Mouse (Mus musculus) liver, embryonic 13.5 days (tissue): ENCODE measurements at regions not wholly inside any gene's neighbourhood (a gene's known extent, or its start where the extent isn't known, plus 50 kb on each side); places are given as distances from the start of the nearest gene placed in this dataset.

Experiments
- ATAC-seq: fragments of 200-750 bp; cut with Nextera tagmentation; 2 replicates; pipeline ENCODE4 v1.8.0; 2017; ENCODE audit warnings: low read depth, mild to moderate bottlenecking, moderate number of reproducible peaks, moderate library complexity
- DNase-seq: peaks from one replicate; pipeline ENCODE4 v3.0.0; 2022
- H3K27ac ChIP-seq: fragments of 300-500 bp; sonication (generic); 2 replicates; pipeline ENCODE4 v1.5.1; 2015; ENCODE audit warnings: moderate library complexity, mild to moderate bottlenecking, inconsistent platforms
- H3K27me3 ChIP-seq: fragments of 300-500 bp; sonication (generic); 2 replicates; pipeline ENCODE4 v1.6.1; 2015; ENCODE audit warnings: mild to moderate bottlenecking, inconsistent platforms
- H3K36me3 ChIP-seq: fragments of 300-500 bp; sonication (generic); 2 replicates; pipeline ENCODE4 v1.6.1; 2015; ENCODE audit warnings: mild to moderate bottlenecking, inconsistent platforms
- H3K4me1 ChIP-seq: fragments of 300-500 bp; sonication (generic); replicated peaks from 2 replicates; pipeline ENCODE4 v1.6.1; 2015; ENCODE audit warnings: inconsistent platforms
- H3K4me2 ChIP-seq: fragments of 300-500 bp; sonication (generic); 2 replicates; pipeline ENCODE4 v1.6.1; 2015; ENCODE audit warnings: inconsistent platforms, mild to moderate bottlenecking, moderate library complexity
- H3K4me3 ChIP-seq: fragments of 300-500 bp; sonication (generic); replicated peaks from 2 replicates; pipeline ENCODE4 v1.5.1; 2015; ENCODE audit warnings: mild to moderate bottlenecking, inconsistent platforms
- H3K9ac ChIP-seq: fragments of 300-500 bp; sonication (generic); 2 replicates; pipeline ENCODE4 v1.6.1; 2015; ENCODE audit warnings: mild to moderate bottlenecking, inconsistent platforms
- H3K9me3 ChIP-seq: fragments of 300-500 bp; sonication (generic); replicated peaks from 2 replicates; pipeline ENCODE4 v1.6.1; 2016; ENCODE audit warnings: inconsistent platforms
- WGBS: fragments of 180-500 bp; shearing (Covaris S2); methylation state at CpG from one replicate; pipeline ENCODE4 v1.1.7; 2015; ENCODE audit not compliant: insufficient replicate concordance; 5-methylcytosine and 5-hydroxymethylcytosine counted together

DNA sequence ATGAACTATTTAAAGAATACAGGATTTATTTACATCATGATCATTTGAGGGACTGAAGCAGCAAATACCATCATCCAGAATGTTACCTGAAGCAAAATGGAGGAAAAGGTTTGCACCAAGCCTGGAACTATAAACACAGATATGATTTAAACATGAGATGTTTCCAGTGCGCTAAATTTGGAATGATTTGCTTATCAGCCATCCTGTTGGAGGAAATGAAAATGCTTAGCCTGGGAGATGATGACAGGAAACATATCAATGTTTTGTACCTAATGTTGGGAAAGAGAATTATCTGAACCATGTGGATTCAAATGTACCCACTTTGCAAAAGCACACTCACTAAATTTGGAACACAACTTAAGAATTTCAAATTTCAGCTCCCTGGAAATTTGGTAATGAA lies 149.3 kb downstream of the Adgra3 start:
- DNase-seq: no peak
- ATAC-seq: no peak
- H3K27ac ChIP-seq: no peak overlapping the region

DNA sequence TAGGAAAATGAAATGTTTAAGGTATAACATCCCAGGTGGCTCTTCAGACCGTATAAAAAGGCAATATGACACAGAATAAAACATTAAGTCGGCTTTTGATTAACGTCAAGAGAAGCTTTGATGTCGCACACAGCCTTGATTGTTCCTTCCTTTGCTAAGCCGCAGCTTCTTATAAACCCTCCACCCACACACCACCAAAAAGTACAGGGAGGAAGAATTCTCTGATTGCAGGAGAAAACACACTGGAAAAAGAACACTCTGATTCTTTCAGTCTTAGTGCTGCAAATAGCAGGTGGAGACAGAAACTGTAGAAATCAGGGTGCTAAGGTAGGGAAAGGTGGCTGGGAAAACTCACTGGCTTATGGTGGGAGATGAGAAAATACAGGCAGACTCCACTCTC lies 162.7 kb downstream of the Adgra3 start:
- 68% methylated on average over 5 of the region's 5 CpGs for WGBS
- Histone ChIP-seq H3K4me1 (no peaks in the 10 kb centered on the region), H3K36me3 (no peaks in the 10 kb centered on the region), H3K27me3 (no peaks in the 10 kb centered on the region), H3K4me2 (no peak overlapping the region), H3K9ac (no peak overlapping the region), H3K27ac (no peak overlapping the region), H3K9me3 (no peaks in the 10 kb centered on the region), H3K4me3 (no peak overlapping the region)
- DNase-seq (no peak), ATAC-seq (no peak)

More for the DNA sequence above, 149.3 kb downstream of the Adgra3 start:
- no peak overlapping the region for H3K4me2 ChIP-seq
- H3K27me3 ChIP-seq: no peaks in the 10 kb centered on the region
- H3K36me3 ChIP-seq: no peaks in the 10 kb centered on the region
- 67% methylated on average over 1 of the region's 1 CpGs for WGBS
- no peak overlapping the region for H3K4me3 ChIP-seq
- H3K9me3 ChIP-seq: no peaks in the 10 kb centered on the region
- no peaks in the 10 kb centered on the region for H3K4me1 ChIP-seq
- H3K9ac ChIP-seq: no peak overlapping the region

DNA sequence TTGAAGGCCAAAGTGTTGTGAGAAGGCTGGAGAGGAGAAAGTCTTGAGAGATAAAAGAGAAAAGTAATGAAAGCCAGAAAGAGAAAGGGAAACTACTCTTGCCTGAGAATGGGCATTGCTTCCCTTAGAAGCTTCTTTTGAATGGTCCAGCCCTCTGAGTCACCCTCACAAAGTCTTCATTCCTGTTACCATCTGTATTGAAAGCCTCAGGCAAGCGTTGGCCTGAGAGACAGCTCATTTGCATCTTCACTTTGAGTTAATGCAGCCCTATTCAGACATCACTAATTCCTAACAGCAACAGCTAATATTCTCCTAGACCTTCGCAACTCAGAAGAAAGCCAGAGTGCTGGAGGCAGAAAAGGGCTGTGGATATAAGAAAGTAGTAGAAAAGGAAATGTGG lies 178.4 kb downstream of the Adgra3 start:
- Histone ChIP-seq H3K36me3 (no peaks in the 10 kb centered on the region), H3K27me3 (no peaks in the 10 kb centered on the region), H3K4me1 (peaks cover 13% of the 10 kb centered on the region), H3K27ac (no peak overlapping the region), H3K4me3 (no peak overlapping the region), H3K9me3 (no peaks in the 10 kb centered on the region), H3K4me2 (no peak overlapping the region), H3K9ac (no peak overlapping the region)
- WGBS: 55% methylated on average over 2 of the region's 2 CpGs
- DNase-seq (no peak), ATAC-seq (no peak)

DNA sequence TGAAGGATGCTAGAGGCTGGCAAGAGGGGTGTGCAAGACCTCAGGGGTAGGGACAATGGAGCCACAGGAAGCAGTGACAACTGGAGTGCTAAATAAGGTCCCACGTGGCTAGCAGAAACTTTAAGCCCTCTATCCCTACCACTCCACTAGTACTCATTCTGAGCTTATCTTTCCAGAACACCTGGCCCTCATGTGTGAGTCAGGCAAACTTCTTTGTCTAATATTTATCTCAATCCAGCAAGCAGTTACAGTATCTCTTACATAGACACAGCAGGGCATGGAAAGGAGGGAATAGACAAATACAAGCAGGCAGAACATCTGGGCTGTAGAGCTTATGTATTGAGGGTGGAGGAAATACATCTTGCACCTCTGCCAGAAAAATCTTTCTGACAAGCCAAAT lies 182.6 kb downstream of the Adgra3 start:
- DNase-seq (peak; percentile 45), ATAC-seq (peak; percentile 94)
- H3K4me3 ChIP-seq: no peak overlapping the region
- no peak overlapping the region for H3K4me2 ChIP-seq
- no peaks in the 10 kb centered on the region for H3K27me3 ChIP-seq
- 14% methylated on average over 1 of the region's 1 CpGs for WGBS
- H3K9ac ChIP-seq: no peak overlapping the region
- peaks cover 13% of the 10 kb centered on the region for H3K4me1 ChIP-seq
- H3K9me3 ChIP-seq: no peaks in the 10 kb centered on the region
- no peaks in the 10 kb centered on the region for H3K36me3 ChIP-seq
- no peak overlapping the region for H3K27ac ChIP-seq

DNA sequence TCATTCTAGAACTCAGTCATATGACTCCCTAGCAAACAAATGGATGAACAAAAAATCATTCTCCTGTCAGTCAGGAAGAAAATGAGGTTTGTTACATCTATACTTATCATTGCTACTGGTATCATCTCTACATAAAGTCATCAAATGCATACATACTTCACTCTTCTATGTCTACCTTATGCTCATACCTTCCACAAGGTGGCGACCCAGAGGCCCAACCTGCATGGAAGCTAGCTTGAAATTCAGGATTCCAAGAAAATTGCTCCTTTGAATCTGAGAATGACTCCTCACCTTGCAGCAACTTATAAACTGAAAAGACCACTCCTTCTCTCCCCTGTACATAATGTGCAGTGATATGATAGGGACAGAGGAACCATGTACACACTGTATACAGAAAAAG lies 201.6 kb downstream of the Adgra3 start:
- no peak overlapping the region for H3K9ac ChIP-seq
- no peak overlapping the region for H3K4me2 ChIP-seq
- no peak overlapping the region for H3K4me3 ChIP-seq
- H3K27me3 ChIP-seq: no peaks in the 10 kb centered on the region
- WGBS: 21% methylated on average over 1 of the region's 1 CpGs
- no peak overlapping the region for H3K27ac ChIP-seq
- no peak for ATAC-seq
- DNase-seq: no peak
- no peaks in the 10 kb centered on the region for H3K9me3 ChIP-seq
- H3K36me3 ChIP-seq: no peaks in the 10 kb centered on the region
- no peaks in the 10 kb centered on the region for H3K4me1 ChIP-seq

DNA sequence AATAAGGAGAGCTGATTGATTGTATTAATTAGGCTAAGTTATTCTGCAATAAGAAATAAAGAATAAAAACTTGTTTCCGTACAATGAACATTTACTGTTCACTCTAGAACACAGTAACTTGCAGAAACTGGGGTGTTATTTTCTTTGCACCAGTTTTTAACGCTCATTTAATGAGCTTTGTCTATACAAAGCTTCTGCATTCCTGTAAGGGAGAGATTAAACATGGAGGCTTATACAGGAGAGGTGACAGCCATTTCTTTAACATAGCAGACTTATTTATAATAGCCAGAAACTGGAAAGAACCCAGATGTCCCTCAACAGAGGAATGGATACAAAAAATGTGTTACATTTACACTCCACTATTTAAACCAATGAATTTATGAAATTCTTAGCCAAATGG lies 202.8 kb downstream of the Adgra3 start:
- 60% methylated on average over 2 of the region's 2 CpGs for WGBS
- no peak for DNase-seq

GRCm38 (mm10) chr5:49848680-49849079 lies 210.1 kb downstream of the Adgra3 start:
- Histone ChIP-seq H3K4me2 (no peak overlapping the region), H3K9me3 (no peaks in the 10 kb centered on the region), H3K4me1 (no peaks in the 10 kb centered on the region), H3K27ac (no peak overlapping the region), H3K9ac (no peak overlapping the region), H3K27me3 (no peaks in the 10 kb centered on the region), H3K36me3 (no peaks in the 10 kb centered on the region), H3K4me3 (no peak overlapping the region)
- 44% methylated on average over 5 of the region's 5 CpGs for WGBS
- no peak for ATAC-seq
- DNase-seq: no peak

More for the DNA sequence above, 202.8 kb downstream of the Adgra3 start:
- Histone ChIP-seq H3K4me2 (no peak overlapping the region), H3K9me3 (no peaks in the 10 kb centered on the region), H3K9ac (no peak overlapping the region), H3K27me3 (no peaks in the 10 kb centered on the region), H3K36me3 (no peaks in the 10 kb centered on the region), H3K4me3 (no peak overlapping the region), H3K4me1 (no peaks in the 10 kb centered on the region), H3K27ac (no peak overlapping the region)
- no peak for ATAC-seq

GRCm38 (mm10) chr5:49848174-49848573 lies 210.6 kb downstream of the Adgra3 start:
- no peak for ATAC-seq
- Histone ChIP-seq H3K9ac (no peak overlapping the region), H3K36me3 (no peaks in the 10 kb centered on the region), H3K27ac (no peak overlapping the region), H3K4me1 (no peaks in the 10 kb centered on the region), H3K4me2 (no peak overlapping the region), H3K4me3 (no peak overlapping the region), H3K9me3 (no peaks in the 10 kb centered on the region), H3K27me3 (no peaks in the 10 kb centered on the region)
- no peak for DNase-seq

DNA sequence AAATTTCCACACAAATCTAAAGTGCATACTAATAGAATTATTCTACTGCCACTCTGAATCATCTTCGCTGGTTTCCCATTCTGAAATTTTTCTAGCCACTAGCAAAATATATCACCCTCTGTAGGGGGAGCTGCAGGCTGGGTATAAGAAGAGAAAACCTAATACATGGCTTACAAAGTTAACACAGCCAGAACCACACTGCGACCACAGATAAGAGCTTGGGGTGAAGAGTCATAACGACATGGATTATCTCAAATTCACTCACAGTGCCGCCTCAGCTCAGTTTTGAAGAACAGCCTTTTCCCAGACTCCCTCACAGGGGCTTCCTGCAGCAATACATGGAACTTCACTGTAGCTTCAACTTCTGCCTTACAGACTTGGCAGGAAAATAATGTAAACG lies 240.0 kb downstream of the Adgra3 start:
- no peaks in the 10 kb centered on the region for H3K9me3 ChIP-seq
- WGBS: 50% methylated on average over 5 of the region's 5 CpGs
- no peak overlapping the region for H3K9ac ChIP-seq
- no peak overlapping the region for H3K4me3 ChIP-seq
- no peak for ATAC-seq
- H3K27ac ChIP-seq: no peak overlapping the region
- no peaks in the 10 kb centered on the region for H3K36me3 ChIP-seq
- no peak for DNase-seq
- H3K27me3 ChIP-seq: no peaks in the 10 kb centered on the region
- H3K4me2 ChIP-seq: no peak overlapping the region
- no peaks in the 10 kb centered on the region for H3K4me1 ChIP-seq

DNA sequence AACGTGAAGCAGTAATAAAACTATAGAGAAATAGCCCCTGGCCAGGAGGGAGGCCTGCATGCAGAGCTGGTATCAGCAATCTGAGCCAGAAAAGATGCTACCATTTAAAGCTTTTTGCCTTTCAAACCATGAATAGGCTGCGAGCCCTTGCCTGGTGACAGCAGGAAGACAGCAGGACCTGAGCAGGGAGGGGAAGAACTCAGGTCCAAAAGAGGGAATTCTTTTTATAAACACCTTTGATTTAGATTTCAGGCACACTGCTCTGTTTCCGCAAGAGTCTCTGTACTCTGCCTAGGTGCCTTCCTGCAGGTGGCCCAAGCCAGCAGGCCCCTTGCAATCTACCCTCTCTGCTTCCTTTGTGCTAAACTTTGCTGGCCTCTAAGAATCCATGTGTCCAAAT lies 242.1 kb downstream of the Adgra3 start:
- ATAC-seq: no peak
- Histone ChIP-seq H3K4me3 (no peak overlapping the region), H3K4me1 (no peaks in the 10 kb centered on the region), H3K9ac (no peak overlapping the region), H3K27ac (no peak overlapping the region), H3K9me3 (no peaks in the 10 kb centered on the region), H3K27me3 (no peaks in the 10 kb centered on the region), H3K36me3 (no peaks in the 10 kb centered on the region), H3K4me2 (no peak overlapping the region)
- DNase-seq: no peak
- WGBS: 56% methylated on average over 3 of the region's 3 CpGs

- no peak overlapping the region for H3K27ac ChIP-seq
- H3K9ac ChIP-seq: no peak overlapping the region
- H3K4me3 ChIP-seq: no peak overlapping the region
- no peaks in the 10 kb centered on the region for H3K9me3 ChIP-seq
- H3K4me1 ChIP-seq: no peaks in the 10 kb centered on the region
- no peaks in the 10 kb centered on the region for H3K36me3 ChIP-seq
- 66% methylated on average over 9 of the region's 9 CpGs for WGBS
- H3K4me2 ChIP-seq: no peak overlapping the region
- no peaks in the 10 kb centered on the region for H3K27me3 ChIP-seq
- no peak for ATAC-seq
- DNase-seq: no peak
Observed at GRCm38 (mm10) chr5:49813335-49813734, 245.5 kb downstream of the Adgra3 start.

GRCm38 (mm10) chr5:49788494-49789160 lies 263.9 kb upstream of the Kcnip4 start:
- no peak overlapping the region for H3K4me3 ChIP-seq
- no peaks in the 10 kb centered on the region for H3K4me1 ChIP-seq
- no peak overlapping the region for H3K9ac ChIP-seq
- DNase-seq: no peak
- 65% methylated on average over 11 of the region's 11 CpGs for WGBS
- 0 out of 2 replicates have a peak, but pooled peaks cover 3% of the 10 kb centered on the region for H3K9me3 ChIP-seq
- H3K4me2 ChIP-seq: no peak overlapping the region
- H3K36me3 ChIP-seq: no peaks in the 10 kb centered on the region
- ATAC-seq: no peak
- H3K27ac ChIP-seq: no peak overlapping the region
- no peaks in the 10 kb centered on the region for H3K27me3 ChIP-seq
